8 mouse cellular contexts compared by ENCODE assay signal in the genomic region with DNA sequence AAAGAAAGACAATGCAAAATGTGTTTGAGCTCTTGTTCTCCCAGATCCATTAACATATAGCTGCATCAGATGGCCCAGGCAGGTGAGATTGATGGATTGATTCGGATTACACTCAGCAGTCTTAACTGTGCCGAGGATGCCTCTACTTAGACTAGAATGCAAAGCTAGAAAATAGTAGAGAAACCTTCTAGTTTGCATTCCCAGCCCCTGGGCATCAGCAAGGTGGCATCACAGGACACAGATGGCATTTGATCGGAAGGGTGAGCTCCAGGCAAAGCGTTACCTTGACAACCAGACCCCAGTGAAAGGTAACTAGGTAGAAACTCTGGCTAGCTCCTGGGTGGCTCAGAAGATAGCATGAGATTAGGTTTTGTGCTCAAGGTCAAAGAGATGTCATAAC. TPM values are rescaled to one million over a fixed set of nuclear protein-coding genes. Genes with fewer than 3 reads are reported as not detected.
DNase-seq lines count a peak whose midpoint lies in the region; ATAC-seq and TF ChIP-seq lines count a peak whose summit lies in the region.

No protein-coding gene starts in this region.

- no peaks in the 10 kb centered on the region for H3K9me3 ChIP-seq in embryonic facial prominence, embryonic 14.5 days (ENCODE audit: control insufficient read depth, low read length)
- 0 out of 2 replicates have a peak, but pooled peaks cover 3% of the 10 kb centered on the region for H3K9me3 ChIP-seq in intestine, embryonic 14.5 days (ENCODE audit: control insufficient read depth, low read length)

- TF ChIP-seq CTCF in layer of hippocampus, adult 2 months (conservative IDR thresholded peaks at IDR 0.05), result no peak

- WGBS in embryonic facial prominence, embryonic 14.5 days, result 33% methylated on average over 4 of the region's 4 CpGs
- 26% methylated on average over 4 of the region's 4 CpGs for WGBS in intestine, embryonic 14.5 days

- peak overlapping the region; percentile 31 for H3ac ChIP-seq in myocyte (ENCODE audit: control insufficient read depth, insufficient read length)

- no peak for TF ChIP-seq POLR2A in myocyte (IDR thresholded peaks at IDR 0.05; ENCODE audit: insufficient read length, low read depth)

- H3K27ac ChIP-seq in layer of hippocampus, adult 2 months, result no peak overlapping the region
- H3K27ac ChIP-seq in embryonic facial prominence, embryonic 14.5 days (replicated peaks; ENCODE audit: low read depth, low read length), result no peak overlapping the region
- H3K27ac ChIP-seq in intestine, embryonic 14.5 days (ENCODE audit: low read depth), result no peak overlapping the region

- H3K4me2 ChIP-seq in embryonic facial prominence, embryonic 14.5 days (ENCODE audit: low read depth, low read length), result peak overlapping the region; percentile 97
- peak overlapping the region; percentile 95 for H3K4me2 ChIP-seq in intestine, embryonic 14.5 days (ENCODE audit: low read length)
- no peak overlapping the region for H3K4me2 ChIP-seq in myocyte (ENCODE audit: low read depth)

- no peaks in the 10 kb centered on the region for H3K79me2 ChIP-seq in myocyte (ENCODE audit: control insufficient read depth, insufficient read depth)

- 0 out of 2 replicates have a peak, but pooled peaks cover 8% of the 10 kb centered on the region for H3K27me3 ChIP-seq in embryonic facial prominence, embryonic 14.5 days (replicated peaks; ENCODE audit: control insufficient read depth, insufficient read depth, low read length)
- H3K27me3 ChIP-seq in intestine, embryonic 14.5 days (replicated peaks; ENCODE audit: control insufficient read depth, insufficient read depth, low read length), result peaks cover 5% of the 10 kb centered on the region; the same call in 1 of the 2 replicates
- H3K27me3 ChIP-seq in myocyte (ENCODE audit: control insufficient read depth, insufficient read depth, insufficient read length), result no peaks in the 10 kb centered on the region

- no peaks in the 10 kb centered on the region for H3K36me3 ChIP-seq in embryonic facial prominence, embryonic 14.5 days (ENCODE audit: control insufficient read depth, insufficient read depth, low read length)
- no peaks in the 10 kb centered on the region for H3K36me3 ChIP-seq in intestine, embryonic 14.5 days (ENCODE audit: control insufficient read depth, insufficient read depth, low read length)
- H3K36me3 ChIP-seq in myocyte (ENCODE audit: control insufficient read depth, insufficient read depth), result no peaks in the 10 kb centered on the region

- H3K9ac ChIP-seq in embryonic facial prominence, embryonic 14.5 days (ENCODE audit: low read depth, low read length), result peak overlapping the region; percentile 69; the same call in 1 of the 2 replicates
- H3K9ac ChIP-seq in intestine, embryonic 14.5 days (ENCODE audit: low read length), result no peak overlapping the region

- no peaks in the 10 kb centered on the region; the same call in 1 of the 2 replicates for H3K4me1 ChIP-seq in embryonic facial prominence, embryonic 14.5 days (ENCODE audit: control insufficient read depth, insufficient read depth, low read length)
- 0 out of 2 replicates have a peak, but pooled peaks cover 7% of the 10 kb centered on the region for H3K4me1 ChIP-seq in intestine, embryonic 14.5 days (replicated peaks; ENCODE audit: control insufficient read depth, insufficient read depth, low read length)

- peak; percentile 60 for ATAC-seq in embryonic facial prominence, embryonic 14.5 days (ENCODE audit: low read depth)
- ATAC-seq in intestine, embryonic 14.5 days (replicated peaks; ENCODE audit: low FRiP score, low TSS enrichment, low read depth), result peak; percentile 51
- no peak for ATAC-seq in activated CD4-positive, CD25-positive, alpha-beta regulatory T cell, adult 4 months

- H3K4me3 ChIP-seq in layer of hippocampus, adult 2 months, result peak overlapping the region; percentile 85
- H3K4me3 ChIP-seq in embryonic facial prominence, embryonic 14.5 days (ENCODE audit: low read depth, low read length), result peak overlapping the region; percentile 66
- H3K4me3 ChIP-seq in intestine, embryonic 14.5 days (ENCODE audit: low read depth, low read length), result peak overlapping the region; percentile 61
- H3K4me3 ChIP-seq in myocyte, result peak overlapping the region; percentile 54

- DNase-seq in layer of hippocampus, adult 2 months (ENCODE audit: low spot score in 2 of 2), result no peak
- DNase-seq in layer of hippocampus, adult 8-10 months (ENCODE audit: low spot score in 2 of 2), result no peak
- no peak for DNase-seq in embryonic facial prominence, embryonic 14.5 days (ENCODE audit: low spot score)
- DNase-seq in intestine, embryonic 14.5 days (ENCODE audit: low spot score), result peak; percentile 61
- no peak for DNase-seq in urinary bladder, postnatal 25 days (ENCODE audit: low spot score)
- no peak for DNase-seq in embryo, embryonic 9.5 days (ENCODE audit: extremely low spot score)

TF ChIP-seq in myocyte, 11 proteins besides CTCF, POLR2A, EP300 and RAD21:
- TF ChIP-seq TCF12 (IDR thresholded peaks at IDR 0.05; ENCODE audit: insufficient read depth, poor library complexity, severe bottlenecking) (no peak), MAX (IDR thresholded peaks at IDR 0.05; ENCODE audit: low read depth) (no peak), E2F4 (IDR thresholded peaks at IDR 0.05; ENCODE audit: insufficient read depth) (no peak), REST (IDR thresholded peaks at IDR 0.05; ENCODE audit: insufficient read depth, insufficient read length) (no peak), MYOG (IDR thresholded peaks at IDR 0.05; ENCODE audit: control insufficient read depth in 1 of 3, insufficient read depth in 1 of 3, insufficient read length in 2 of 3, low read depth in 2 of 3) (no peak), POLR2AphosphoS2 (IDR thresholded peaks at IDR 0.05; ENCODE audit: insufficient read length, low read depth) (no peak), SRF (IDR thresholded peaks at IDR 0.05; ENCODE audit: control insufficient read depth, insufficient read length, low read depth) (no peak)

RNA-seq across cellular contexts. Expression of a gene that starts 0.4 kb away (rescaled TPM):
- 10 to 100 TPM; 13.5 to 14.1 TPM for total RNA-seq in layer of hippocampus, adult 2 months (2021)
- total RNA-seq in layer of hippocampus, adult 8-10 months (2022), result 10 to 100 TPM; 17.5 to 20.8 (median 18.7) TPM
- 6.8 and 7.1 TPM in 2 replicates for polyA plus RNA-seq in embryonic facial prominence, embryonic 14.5 days (2014; fragmentation: Nextera tagmentation; extraction: Ambion mirVana)
- 7.3 and 8.2 TPM in 2 replicates for polyA plus RNA-seq in intestine, embryonic 14.5 days (2014; fragmentation: Nextera tagmentation; extraction: Ambion mirVana)
- polyA plus RNA-seq in myocyte (2012; fragmentation: generic; extraction: Trizol), result 11.2 TPM
- polyA plus RNA-seq in activated CD4-positive, CD25-positive, alpha-beta regulatory T cell, adult 4 months (2017; shearing (Covaris generic)), result 1 to 10 TPM in 1 of 2 experiments, under 1 TPM in 1; 0.98 to 1.5 TPM

RNA-seq across cellular contexts. Expression of a gene that starts 51.7 kb away (rescaled TPM):
- 1 to 10 TPM; 1.1 to 2.0 TPM for total RNA-seq in layer of hippocampus, adult 2 months (2021)
- 1 to 10 TPM in 1 of 4 experiments, under 1 TPM in 3; 0.71 to 1.1 (median 0.86) TPM for total RNA-seq in layer of hippocampus, adult 8-10 months (2022)
- 23.3 and 23.8 TPM in 2 replicates for polyA plus RNA-seq in embryonic facial prominence, embryonic 14.5 days (2014; fragmentation: Nextera tagmentation; extraction: Ambion mirVana)
- 44.8 and 51.5 TPM in 2 replicates for polyA plus RNA-seq in intestine, embryonic 14.5 days (2014; fragmentation: Nextera tagmentation; extraction: Ambion mirVana)
- 4.2 TPM for polyA plus RNA-seq in myocyte (2012; fragmentation: generic; extraction: Trizol)
- 10 to 100 TPM in 1 of 2 experiments, 1 to 10 TPM in 1; 7.7 to 12.3 TPM for polyA plus RNA-seq in activated CD4-positive, CD25-positive, alpha-beta regulatory T cell, adult 4 months (2017; shearing (Covaris generic))
